ENCODE assay signal across 22 mouse cellular contexts in the genomic region with DNA sequence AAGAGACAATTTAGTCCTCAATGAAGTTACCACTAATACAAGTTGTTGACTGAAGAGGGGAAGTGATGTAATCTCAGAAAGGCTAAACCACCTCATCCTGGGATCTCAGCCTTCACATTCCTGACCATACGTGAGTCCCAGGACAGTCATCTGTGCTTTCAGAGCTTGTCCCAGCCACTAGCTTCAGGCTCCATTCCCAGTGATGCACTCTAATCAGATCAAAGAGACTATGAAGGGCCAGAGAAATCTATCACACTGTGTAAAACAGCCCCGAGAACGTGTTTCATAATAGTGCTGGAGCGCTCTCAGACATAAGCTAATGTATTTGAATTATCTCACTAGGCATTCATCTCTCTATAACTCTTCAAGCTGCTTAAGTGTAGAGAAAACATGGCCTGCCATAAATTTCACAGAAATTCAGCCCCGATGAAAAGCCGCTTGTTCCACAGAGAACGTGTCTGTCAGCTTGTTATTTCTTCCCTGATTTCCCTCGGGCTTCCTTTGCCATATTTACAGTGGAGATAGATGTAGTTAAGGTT.
DNase-seq lines count a peak whose midpoint lies in the region; ATAC-seq and TF ChIP-seq lines count a peak whose summit lies in the region.
"Had no signal": no experiment of that assay in that cellular context is flagged by ENCODE, and none has a peak within 500 bp of the region (broad histone marks: within the 10 kb centered on the region; RNA-seq: fewer than 3 reads in every experiment).

No protein-coding gene starts in this region.

- no peak overlapping the region for H3K9ac ChIP-seq in forebrain, embryonic 16.5 days (replicated peaks; ENCODE audit: low read depth, low read length)
- H3K9ac ChIP-seq in forebrain, embryonic 12.5 days: no peak overlapping the region
- no peak overlapping the region for H3K9ac ChIP-seq in hindbrain, embryonic 16.5 days (ENCODE audit: low read depth, low read length)
- H3K9ac ChIP-seq in hindbrain, postnatal 0 days (replicated peaks; ENCODE audit: low read length): no peak overlapping the region
- H3K9ac ChIP-seq in neural tube, embryonic 12.5 days: no peak overlapping the region
- H3K9ac ChIP-seq: liver, embryonic 15.5 days; lung, embryonic 15.5 days had no signal

- peaks cover 9% of the 10 kb centered on the region for H3K4me1 ChIP-seq in forebrain, embryonic 16.5 days (replicated peaks; ENCODE audit: control insufficient read depth, insufficient read depth, low read length)
- H3K4me1 ChIP-seq in forebrain, embryonic 12.5 days: peaks cover 11% of the 10 kb centered on the region
- H3K4me1 ChIP-seq in hindbrain, embryonic 16.5 days (ENCODE audit: control insufficient read depth, insufficient read depth, low read depth, low read length): peaks cover 5% of the 10 kb centered on the region
- H3K4me1 ChIP-seq in hindbrain, postnatal 0 days (ENCODE audit: insufficient read depth, low read length): peaks cover 3% of the 10 kb centered on the region; the same call in 1 of the 2 replicates
- peaks cover under 1% of the 10 kb centered on the region; the same call in 1 of the 2 replicates for H3K4me1 ChIP-seq in neural tube, embryonic 12.5 days
- H3K4me1 ChIP-seq: liver, embryonic 15.5 days; lung, embryonic 15.5 days; megakaryocyte, embryonic 14.5 days had no signal

- TF ChIP-seq CTCF in hindbrain, postnatal 0 days (IDR thresholded peaks at IDR 0.05; ENCODE audit: low read depth): no peak

- no peak for DNase-seq in hindbrain, postnatal 0 days (ENCODE audit: low spot score)
- no peak for DNase-seq in neural tube, embryonic 10.5 days (ENCODE audit: extremely low spot score, low spot score)
- DNase-seq in ovary, postnatal 10 days (ENCODE audit: low spot score): no peak
- DNase-seq in right cerebral cortex, postnatal 14 days: no peak
- DNase-seq: cerebellum, adult 18-20 months; cerebellum, postnatal 14 days; gastrocnemius, adult 2 months; kidney, adult 11 months; layer of hippocampus, adult 9-11 months; liver; lung, postnatal 36 days; right cerebral cortex, postnatal 25 days had no signal

- H3K4me2 ChIP-seq in forebrain, embryonic 16.5 days (ENCODE audit: low read length): no peak overlapping the region
- H3K4me2 ChIP-seq in forebrain, embryonic 12.5 days: no peak overlapping the region
- H3K4me2 ChIP-seq in hindbrain, embryonic 16.5 days (ENCODE audit: low read length): no peak overlapping the region
- no peak overlapping the region for H3K4me2 ChIP-seq in hindbrain, postnatal 0 days (ENCODE audit: low read depth, low read length)
- H3K4me2 ChIP-seq in neural tube, embryonic 12.5 days (replicated peaks): no peak overlapping the region
- H3K4me2 ChIP-seq: heart, embryonic 11.5 days; liver, embryonic 15.5 days; lung, embryonic 15.5 days had no signal

- WGBS in forebrain, embryonic 16.5 days: 81% methylated on average over 8 of the region's 8 CpGs
- WGBS in forebrain, embryonic 12.5 days: 86% methylated on average over 8 of the region's 8 CpGs
- WGBS in hindbrain, embryonic 16.5 days: 62% methylated on average over 8 of the region's 8 CpGs
- WGBS in hindbrain, postnatal 0 days: 70% methylated on average over 8 of the region's 8 CpGs
- 55% methylated on average over 8 of the region's 8 CpGs for WGBS in neural tube, embryonic 12.5 days

- no peak for ATAC-seq in forebrain, embryonic 16.5 days
- no peak for ATAC-seq in forebrain, embryonic 12.5 days (ENCODE audit: low FRiP score)
- 0 out of 2 replicates have a peak, but pooled peaks have one; percentile 41 for ATAC-seq in hindbrain, embryonic 16.5 days
- ATAC-seq in hindbrain, postnatal 0 days: no peak
- ATAC-seq in neural tube, embryonic 12.5 days (ENCODE audit: low FRiP score, low read depth): peak; percentile 32; the same call in 1 of the 2 replicates
- ATAC-seq: CD4-positive, CD25-positive, alpha-beta regulatory T cell, adult 4 months had no signal

- no peaks in the 10 kb centered on the region for H3K36me3 ChIP-seq in forebrain, embryonic 16.5 days (ENCODE audit: control insufficient read depth, insufficient read depth)
- no peaks in the 10 kb centered on the region; the same call in 1 of the 2 replicates for H3K36me3 ChIP-seq in forebrain, embryonic 12.5 days (replicated peaks)
- no peaks in the 10 kb centered on the region for H3K36me3 ChIP-seq in hindbrain, embryonic 16.5 days (ENCODE audit: control insufficient read depth, insufficient read depth, low read length)
- no peaks in the 10 kb centered on the region for H3K36me3 ChIP-seq in hindbrain, postnatal 0 days (ENCODE audit: insufficient read depth, low read length)
- no peaks in the 10 kb centered on the region for H3K36me3 ChIP-seq in neural tube, embryonic 12.5 days
- H3K36me3 ChIP-seq: liver, embryonic 15.5 days; lung, embryonic 15.5 days had no signal

- H3K27ac ChIP-seq in forebrain, embryonic 16.5 days (ENCODE audit: low read length): peak overlapping the region; percentile 5; the same call in 1 of the 2 replicates
- no peak overlapping the region for H3K27ac ChIP-seq in forebrain, embryonic 12.5 days
- no peak overlapping the region for H3K27ac ChIP-seq in hindbrain, embryonic 16.5 days (ENCODE audit: low read depth, low read length)
- no peak overlapping the region for H3K27ac ChIP-seq in hindbrain, postnatal 0 days
- no peak overlapping the region for H3K27ac ChIP-seq in neural tube, embryonic 12.5 days
- H3K27ac ChIP-seq: forebrain, embryonic 10.5 days; gastrocnemius, adult 2 months; liver, embryonic 15.5 days; lung, embryonic 15.5 days had no signal

- H3K27me3 ChIP-seq in forebrain, embryonic 16.5 days (replicated peaks; ENCODE audit: control insufficient read depth, insufficient read depth, low read length): no peaks in the 10 kb centered on the region
- H3K27me3 ChIP-seq in forebrain, embryonic 12.5 days: no peaks in the 10 kb centered on the region
- H3K27me3 ChIP-seq in hindbrain, embryonic 16.5 days (replicated peaks; ENCODE audit: control insufficient read depth, insufficient read depth, low read length): no peaks in the 10 kb centered on the region
- H3K27me3 ChIP-seq in hindbrain, postnatal 0 days (ENCODE audit: insufficient read depth, low read length): no peaks in the 10 kb centered on the region
- no peaks in the 10 kb centered on the region for H3K27me3 ChIP-seq in neural tube, embryonic 12.5 days (replicated peaks)
- H3K27me3 ChIP-seq: liver, embryonic 15.5 days; lung, embryonic 15.5 days; megakaryocyte, embryonic 14.5 days had no signal

- H3K9me3 ChIP-seq in forebrain, embryonic 16.5 days (ENCODE audit: control insufficient read depth, low read length): no peaks in the 10 kb centered on the region
- no peaks in the 10 kb centered on the region for H3K9me3 ChIP-seq in forebrain, embryonic 12.5 days
- no peaks in the 10 kb centered on the region for H3K9me3 ChIP-seq in hindbrain, embryonic 16.5 days (ENCODE audit: control insufficient read depth, low read length)
- no peaks in the 10 kb centered on the region for H3K9me3 ChIP-seq in hindbrain, postnatal 0 days (ENCODE audit: low read length)
- no peaks in the 10 kb centered on the region for H3K9me3 ChIP-seq in neural tube, embryonic 12.5 days
- H3K9me3 ChIP-seq: forebrain, embryonic 10.5 days; liver, embryonic 15.5 days; lung, embryonic 15.5 days had no signal

- H3K4me3 ChIP-seq in forebrain, embryonic 16.5 days (replicated peaks; ENCODE audit: low read length): no peak overlapping the region
- no peak overlapping the region for H3K4me3 ChIP-seq in forebrain, embryonic 12.5 days (replicated peaks)
- H3K4me3 ChIP-seq in hindbrain, embryonic 16.5 days (ENCODE audit: low read length): no peak overlapping the region
- H3K4me3 ChIP-seq in hindbrain, postnatal 0 days (ENCODE audit: low read length): no peak overlapping the region
- no peak overlapping the region for H3K4me3 ChIP-seq in neural tube, embryonic 12.5 days
- H3K4me3 ChIP-seq: forebrain, embryonic 10.5 days; gastrocnemius, adult 2 months; liver, embryonic 15.5 days; lung, embryonic 15.5 days; megakaryocyte, embryonic 14.5 days had no signal

Comparison
In these comparisons a context has a peak if more than half of its experiments do, and no peak if none do; other contexts are left out.
1. ATAC-seq: peak in hindbrain, embryonic 16.5 days (single experiment) and neural tube, embryonic 12.5 days (single experiment); none in forebrain, embryonic 16.5 days (single experiment), forebrain, embryonic 12.5 days (single experiment) and hindbrain, postnatal 0 days (single experiment).